Mouse (Mus musculus): ENCODE data around the gene Gm20388. TPM values are rescaled to one million over a fixed set of nuclear protein-coding genes. Genes with fewer than 3 reads are reported as not detected.

Gm20388 gene
- polyA plus RNA-seq, 1 experiment = not detected

DNA sequence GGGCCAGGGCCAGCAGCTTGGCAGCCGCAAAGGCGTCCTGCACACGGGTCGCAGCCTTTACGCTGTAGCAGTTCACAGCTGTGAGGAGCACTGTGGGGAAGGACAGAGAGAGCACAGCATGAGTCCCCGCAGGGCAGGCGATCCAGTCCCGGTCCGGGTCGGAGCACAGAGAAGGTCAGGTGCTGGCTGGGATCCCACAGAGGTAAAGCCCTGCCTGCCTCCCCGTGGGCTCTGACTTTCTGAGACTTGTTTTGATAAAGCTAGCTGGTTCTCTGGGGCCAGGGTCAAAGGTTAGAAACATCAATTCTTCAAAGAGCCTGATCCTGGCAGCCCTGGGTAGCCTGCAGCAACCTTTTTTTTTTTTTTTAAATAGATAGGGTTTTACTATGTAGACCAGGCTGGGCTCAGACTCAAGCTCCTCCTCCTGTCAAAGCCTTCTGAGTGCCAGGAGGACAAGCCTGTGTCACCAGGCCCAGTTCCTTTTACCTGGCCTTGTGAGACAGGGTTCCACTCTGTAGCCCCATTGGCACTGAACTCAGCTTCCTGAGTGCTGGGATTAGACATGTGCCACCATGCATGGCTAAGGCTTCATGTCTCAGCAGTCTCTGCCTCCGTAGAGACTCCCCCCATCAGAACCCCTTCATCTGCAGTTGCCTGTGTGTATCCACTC lies 1986.0 kb downstream of the Gm20388 start:
- Histone ChIP-seq H3K4me3 (ENCODE audit: insufficient read depth, low read depth, low read length) (no peak overlapping the region), H3K4me1 (ENCODE audit: control insufficient read depth, insufficient read depth, low read length) (peaks cover 55% of the 10 kb centered on the region), H3K27ac (ENCODE audit: insufficient read depth, low read depth, low read length) (peak overlapping the region; percentile 96; the same call in 1 of the 2 replicates)
- TF ChIP-seq POLR2A (IDR thresholded peaks at IDR 0.05; ENCODE audit: insufficient read depth, low read depth, low read length) (no peak), CTCF (IDR thresholded peaks at IDR 0.05; ENCODE audit: insufficient read depth, low read depth, low read length) (no peak)
- 71% methylated on average over 12 of the region's 12 CpGs for WGBS

DNA sequence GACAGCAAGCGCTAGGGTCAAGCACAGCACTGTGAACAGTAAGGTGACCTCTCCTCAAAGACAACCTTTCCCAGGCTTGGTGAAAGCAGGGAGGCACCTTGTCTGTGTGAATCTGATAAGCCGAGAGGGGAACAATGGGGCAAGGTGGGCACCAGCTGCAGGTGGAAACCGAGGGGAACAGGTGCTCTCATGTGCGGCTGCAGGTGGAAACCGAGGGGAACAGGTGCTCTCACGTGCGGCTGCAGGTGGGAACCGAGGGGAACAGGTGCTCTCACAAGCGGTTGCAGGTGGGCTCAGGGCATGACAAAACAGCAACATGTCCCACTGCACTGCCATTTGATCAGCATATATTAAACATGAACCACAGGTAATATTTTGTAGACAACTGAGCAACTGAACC lies 1986.6 kb downstream of the Gm20388 start:
- H3K4me3 ChIP-seq (ENCODE audit: insufficient read depth, low read depth, low read length) = no peak overlapping the region
- 90% methylated on average over 9 of the region's 9 CpGs for WGBS
- peaks cover 61% of the 10 kb centered on the region for H3K4me1 ChIP-seq (ENCODE audit: control insufficient read depth, insufficient read depth, low read length)
- peak overlapping the region; percentile 96 for H3K27ac ChIP-seq (ENCODE audit: insufficient read depth, low read depth, low read length)
- TF ChIP-seq POLR2A (IDR thresholded peaks at IDR 0.05; ENCODE audit: insufficient read depth, low read depth, low read length) = no peak
- TF ChIP-seq CTCF (IDR thresholded peaks at IDR 0.05; ENCODE audit: insufficient read depth, low read depth, low read length) = no peak

- no peak for TF ChIP-seq CTCF (IDR thresholded peaks at IDR 0.05; ENCODE audit: insufficient read depth, low read depth, low read length)
- TF ChIP-seq POLR2A (IDR thresholded peaks at IDR 0.05; ENCODE audit: insufficient read depth, low read depth, low read length) = no peak
- H3K4me1 ChIP-seq (ENCODE audit: control insufficient read depth, insufficient read depth, low read length) = peaks cover 64% of the 10 kb centered on the region
- WGBS = 9% methylated on average over 7 of the region's 7 CpGs
- H3K27ac ChIP-seq (ENCODE audit: insufficient read depth, low read depth, low read length) = peak overlapping the region; percentile 96
- no peak overlapping the region; the same call in 1 of the 2 replicates for H3K4me3 ChIP-seq (ENCODE audit: insufficient read depth, low read depth, low read length)
Observed at GRCm38 (mm10) chr8:121897871-121898381, 1987.3 kb downstream of the Gm20388 start.

GRCm38 (mm10) chr8:121898401-121898931 lies 1987.8 kb downstream of the Gm20388 start:
- 4% methylated on average over 4 of the region's 4 CpGs for WGBS
- H3K4me3 ChIP-seq (ENCODE audit: insufficient read depth, low read depth, low read length) = no peak overlapping the region

GRCm38 (mm10) chr8:121899180-121900044 lies 1988.8 kb downstream of the Gm20388 start:
- no peak for TF ChIP-seq POLR2A (IDR thresholded peaks at IDR 0.05; ENCODE audit: insufficient read depth, low read depth, low read length)
- TF ChIP-seq CTCF (IDR thresholded peaks at IDR 0.05; ENCODE audit: insufficient read depth, low read depth, low read length) = no peak
- Histone ChIP-seq H3K4me3 (ENCODE audit: insufficient read depth, low read depth, low read length) (no peak overlapping the region), H3K27ac (ENCODE audit: insufficient read depth, low read depth, low read length) (peak overlapping the region; percentile 65), H3K4me1 (ENCODE audit: control insufficient read depth, insufficient read depth, low read length) (peaks cover 70% of the 10 kb centered on the region)
- 69% methylated on average over 18 of the region's 18 CpGs for WGBS

More at GRCm38 (mm10) chr8:121898401-121898931, 1987.8 kb downstream of the Gm20388 start:
- Histone ChIP-seq H3K4me1 (ENCODE audit: control insufficient read depth, insufficient read depth, low read length) (peaks cover 68% of the 10 kb centered on the region), H3K27ac (ENCODE audit: insufficient read depth, low read depth, low read length) (peak overlapping the region; percentile 65)
- TF ChIP-seq POLR2A (IDR thresholded peaks at IDR 0.05; ENCODE audit: insufficient read depth, low read depth, low read length) (no peak), CTCF (IDR thresholded peaks at IDR 0.05; ENCODE audit: insufficient read depth, low read depth, low read length) (no peak)

- TF ChIP-seq CTCF (IDR thresholded peaks at IDR 0.05; ENCODE audit: insufficient read depth, low read depth, low read length) (no peak), POLR2A (IDR thresholded peaks at IDR 0.05; ENCODE audit: insufficient read depth, low read depth, low read length) (no peak)
- WGBS = 45% methylated on average over 8 of the region's 8 CpGs
- Histone ChIP-seq H3K4me1 (ENCODE audit: control insufficient read depth, insufficient read depth, low read length) (peaks cover 63% of the 10 kb centered on the region), H3K27ac (ENCODE audit: insufficient read depth, low read depth, low read length) (peak overlapping the region; percentile 71), H3K4me3 (ENCODE audit: insufficient read depth, low read depth, low read length) (no peak overlapping the region; the same call in 1 of the 2 replicates)
Observed at GRCm38 (mm10) chr8:121901498-121902236, 1991.0 kb downstream of the Gm20388 start.

DNA sequence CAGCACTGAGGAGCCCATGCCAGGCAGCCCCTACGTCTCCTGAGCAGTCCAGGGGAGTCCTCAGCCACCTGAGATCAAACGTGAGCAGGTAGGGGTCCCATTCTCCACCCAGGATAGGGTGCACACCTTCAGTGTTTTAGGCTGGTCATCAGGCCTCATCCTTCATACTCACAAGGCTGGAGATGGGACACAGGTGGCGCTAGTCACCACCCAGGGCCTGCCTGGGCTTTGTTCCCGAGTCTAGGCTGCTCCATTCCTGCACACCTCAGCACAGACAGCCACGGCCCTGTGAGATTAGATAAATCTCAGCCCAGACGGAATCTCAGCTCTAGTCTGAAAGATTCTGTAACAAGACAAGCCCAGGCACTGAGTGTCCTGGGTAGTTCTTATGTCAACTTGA lies 1993.3 kb downstream of the Gm20388 start:
- Histone ChIP-seq H3K4me3 (ENCODE audit: insufficient read depth, low read depth, low read length) (no peak overlapping the region), H3K27ac (ENCODE audit: insufficient read depth, low read depth, low read length) (no peak overlapping the region), H3K4me1 (ENCODE audit: control insufficient read depth, insufficient read depth, low read length) (peaks cover 45% of the 10 kb centered on the region)
- TF ChIP-seq POLR2A (IDR thresholded peaks at IDR 0.05; ENCODE audit: insufficient read depth, low read depth, low read length) (no peak), CTCF (IDR thresholded peaks at IDR 0.05; ENCODE audit: insufficient read depth, low read depth, low read length) (no peak)
- 86% methylated on average over 6 of the region's 6 CpGs for WGBS

DNA sequence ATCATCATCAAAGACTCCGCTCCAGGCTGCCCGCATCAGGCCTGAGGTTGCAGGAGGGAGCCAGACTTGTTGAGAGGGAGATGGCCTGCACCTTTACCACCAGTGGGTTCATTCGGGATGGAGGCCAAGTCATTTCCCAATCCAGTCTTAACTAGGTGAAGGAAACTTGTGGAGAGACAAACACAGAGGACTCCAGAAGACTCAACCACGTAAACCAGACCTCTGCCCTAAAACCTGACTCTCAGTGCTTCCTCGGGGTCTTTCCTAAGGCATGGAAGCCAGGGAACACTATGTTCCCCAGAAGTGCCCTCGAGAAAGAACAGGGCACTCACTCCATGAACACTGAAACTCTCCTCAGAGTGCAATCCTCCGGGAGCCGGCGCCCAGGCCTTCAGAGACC lies 1994.4 kb downstream of the Gm20388 start:
- TF ChIP-seq POLR2A (IDR thresholded peaks at IDR 0.05; ENCODE audit: insufficient read depth, low read depth, low read length) (no peak), CTCF (IDR thresholded peaks at IDR 0.05; ENCODE audit: insufficient read depth, low read depth, low read length) (no peak)
- 85% methylated on average over 9 of the region's 9 CpGs for WGBS
- peak overlapping the region; percentile 7; the same call in 1 of the 2 replicates for H3K4me3 ChIP-seq (ENCODE audit: insufficient read depth, low read depth, low read length)
- no peak overlapping the region for H3K27ac ChIP-seq (ENCODE audit: insufficient read depth, low read depth, low read length)
- peaks cover 38% of the 10 kb centered on the region for H3K4me1 ChIP-seq (ENCODE audit: control insufficient read depth, insufficient read depth, low read length)

Measured in olfactory bulb, adult 2 months (tissue).